Comparison of ENCODE assay signal across 16 mouse cellular contexts in the genomic region with DNA sequence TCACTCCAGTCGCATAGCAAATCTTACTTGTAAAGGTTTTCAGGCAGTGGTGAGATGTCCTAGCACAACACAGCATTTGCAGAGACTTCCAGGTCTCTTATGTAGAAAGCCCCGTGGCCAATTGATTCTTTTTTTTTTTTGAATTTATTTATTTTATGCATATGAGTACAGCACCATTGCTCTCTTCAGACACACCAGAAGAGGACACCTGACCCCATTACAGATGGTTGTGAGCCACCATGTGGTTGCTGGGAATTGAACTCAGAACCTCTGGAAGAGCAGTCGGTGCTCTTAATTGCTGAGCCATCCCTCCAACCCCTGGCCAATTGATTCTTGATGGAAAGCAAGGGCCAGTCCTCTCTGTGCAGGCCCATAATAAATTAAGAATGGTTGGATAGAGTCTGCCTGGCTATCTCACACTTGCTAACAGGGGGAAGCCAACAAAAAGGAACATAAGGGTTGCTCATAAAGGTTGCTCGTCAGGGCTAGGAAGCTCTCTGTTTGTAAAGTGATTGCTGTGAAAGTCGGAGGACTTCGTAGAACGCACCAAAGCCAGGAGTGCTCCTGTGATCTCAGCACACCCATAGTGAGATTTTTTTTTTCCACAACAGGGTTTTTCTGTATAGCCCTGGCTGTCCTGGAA.
"Had no signal": no experiment of that assay in that cellular context is flagged by ENCODE, and none has a peak within 500 bp of the region (broad histone marks: within the 10 kb centered on the region; RNA-seq: fewer than 3 reads in every experiment).

No protein-coding gene starts in this region.

- H3K27me3 ChIP-seq: neural tube, embryonic 13.5 days; neural tube, embryonic 15.5 days; stomach, embryonic 15.5 days had no signal

- H3K4me3 ChIP-seq: neural tube, embryonic 13.5 days; neural tube, embryonic 15.5 days; stomach, embryonic 15.5 days had no signal

- H3K36me3 ChIP-seq: neural tube, embryonic 13.5 days; neural tube, embryonic 15.5 days; stomach, embryonic 15.5 days had no signal

- H3K4me2 ChIP-seq: neural tube, embryonic 13.5 days; neural tube, embryonic 15.5 days; stomach, embryonic 15.5 days had no signal

- H3K27ac ChIP-seq: neural tube, embryonic 13.5 days; neural tube, embryonic 15.5 days; stomach, embryonic 15.5 days; stomach, postnatal 0 days had no signal

- H3K4me1 ChIP-seq: stomach, embryonic 15.5 days had no signal

- H3K9ac ChIP-seq: neural tube, embryonic 13.5 days; neural tube, embryonic 15.5 days; stomach, embryonic 15.5 days had no signal

- DNase-seq: retina, postnatal 1 day; right cerebral cortex, adult 18-20 months; right cerebral cortex, postnatal 14 days; right cerebral cortex, postnatal 25 days; right cerebral cortex, postnatal 4 days; spleen, adult 18-20 months; thymus, adult 18-20 months; thymus, adult 2 months; thymus, postnatal 14 days; thymus, postnatal 25 days; thymus, postnatal 36 days; thymus, postnatal 4 days had no signal

- H3K9me3 ChIP-seq: neural tube, embryonic 13.5 days; neural tube, embryonic 15.5 days; stomach, embryonic 15.5 days had no signal
